Mouse (Mus musculus) G1E (cell line): ENCODE data around the gene Hoxb7. TPM values are rescaled to one million over a fixed set of nuclear protein-coding genes. Genes with fewer than 3 reads are reported as not detected.
A peak's percentile ranks its signal among the peaks of the same experiment; 100 is the strongest.

Experiments
- ATAC-seq: 2 replicates; pipeline ENCODE4 v1.8.0; 2016; ENCODE audit warnings: mild to moderate bottlenecking; ENCODE audit not compliant: insufficient number of reproducible peaks, poor library complexity, low FRiP score, severe bottlenecking; ENCODE audit errors: extremely low read depth
- DNase-seq: peaks from one replicate; pipeline ENCODE4 v3.0.0; 2012; ENCODE audit warnings: low spot score
- H3K27me3 ChIP-seq: 2 replicates; pipeline ENCODE4 v1.6.1; 2012; ENCODE audit warnings: mild to moderate bottlenecking, low read length, inconsistent platforms; ENCODE audit not compliant: insufficient read depth
- H3K36me3 ChIP-seq: replicated peaks from 2 replicates; pipeline ENCODE3; 2012; ENCODE audit warnings: mild to moderate bottlenecking, inconsistent platforms
- H3K4me1 ChIP-seq: 2 replicates; pipeline ENCODE4 v1.6.1; 2012; ENCODE audit warnings: low read depth, low read length, inconsistent platforms, mixed read lengths; ENCODE audit not compliant: insufficient read depth
- H3K4me3 ChIP-seq: 2 replicates; pipeline ENCODE4 v1.5.1; 2012; ENCODE audit warnings: low read depth, mild to moderate bottlenecking, inconsistent platforms, low read length, moderate library complexity, mixed read lengths
- H3K9me3 ChIP-seq: replicated peaks from 2 replicates; pipeline ENCODE4 v1.6.1; 2012; ENCODE audit warnings: inconsistent platforms
- CTCF ChIP-seq: IDR thresholded peaks from 2 replicates; pipeline ENCODE4 v1.5.1; 2012; ENCODE audit warnings: low read depth, low read length, inconsistent platforms, mixed read lengths
- GATA1 ChIP-seq: IDR thresholded peaks from 2 replicates; pipeline ENCODE4 v1.6.1; 2012; ENCODE audit warnings: borderline replicate concordance, low read length, inconsistent platforms, mixed read lengths
- GATA2 ChIP-seq: IDR thresholded peaks from 2 replicates; pipeline ENCODE4 v1.6.1; 2012; ENCODE audit warnings: low read depth, low read length, inconsistent platforms, borderline replicate concordance
- POLR2AphosphoS5 ChIP-seq: IDR thresholded peaks from 2 replicates; pipeline ENCODE4 v1.6.1; 2012; ENCODE audit warnings: low read depth, low read length, inconsistent platforms; ENCODE audit not compliant: insufficient replicate concordance
- TAL1 ChIP-seq: conservative IDR thresholded peaks from 2 replicates; pipeline ENCODE4 v1.6.1; 2012; ENCODE audit warnings: low read depth, low read length, inconsistent platforms, mixed read lengths
- polyA plus RNA-seq: library from polyadenylated mRNA; stranded (reverse); fragments of >175 nt; gene quantifications from 2 replicates; pipeline ENCODE4 v1.2.3, GENCODE M21; 2012
- total RNA-seq, 2 experiments: library from RNA; stranded (forward) in 1 of 2; stranded (reverse) in 1 of 2; fragments of 200-1000 nt in 1 of 2; fragments of >200 nt in 1 of 2; fragmentation: Nextera tagmentation in 1 of 2; gene quantifications; 2 replicates each; pipeline ENCODE4 v1.2.3; 2014 to 2017

The Hoxb7 gene
- total and polyA plus RNA-seq, 3 experiments = not detected

DNA sequence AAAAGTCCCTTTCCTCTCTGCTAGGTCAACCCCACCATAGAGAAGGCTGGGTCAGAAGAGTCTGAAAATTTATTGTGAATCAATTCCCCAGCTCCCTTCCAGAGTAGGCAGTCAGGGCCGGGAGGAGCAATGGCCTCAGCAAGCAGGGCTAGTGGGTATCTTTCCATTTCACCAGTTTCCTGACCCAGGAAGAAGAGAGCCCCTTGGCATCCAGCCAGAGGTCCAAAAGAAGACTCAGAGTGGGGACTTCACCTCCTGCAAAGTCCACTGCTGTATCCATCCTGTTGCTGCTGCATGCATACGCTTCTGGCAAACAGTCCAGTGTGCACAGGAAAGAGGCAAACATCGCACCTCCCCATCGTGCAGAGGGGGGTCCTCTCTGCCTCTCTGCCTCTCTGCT, 10.5 kb upstream of the Hoxb7 start:
- Histone ChIP-seq H3K9me3 (0 out of 2 replicates have a peak, but pooled peaks cover 2% of the 10 kb centered on the region), H3K4me3 (no peak overlapping the region), H3K36me3 (no peaks in the 10 kb centered on the region), H3K4me1 (no peaks in the 10 kb centered on the region), H3K27me3 (peaks cover 55% of the 10 kb centered on the region)
- TF ChIP-seq POLR2AphosphoS5 (no peak), TAL1 (no peak), CTCF (no peak), GATA1 (no peak), GATA2 (no peak)
- ATAC-seq = no peak
- no peak for DNase-seq

DNA sequence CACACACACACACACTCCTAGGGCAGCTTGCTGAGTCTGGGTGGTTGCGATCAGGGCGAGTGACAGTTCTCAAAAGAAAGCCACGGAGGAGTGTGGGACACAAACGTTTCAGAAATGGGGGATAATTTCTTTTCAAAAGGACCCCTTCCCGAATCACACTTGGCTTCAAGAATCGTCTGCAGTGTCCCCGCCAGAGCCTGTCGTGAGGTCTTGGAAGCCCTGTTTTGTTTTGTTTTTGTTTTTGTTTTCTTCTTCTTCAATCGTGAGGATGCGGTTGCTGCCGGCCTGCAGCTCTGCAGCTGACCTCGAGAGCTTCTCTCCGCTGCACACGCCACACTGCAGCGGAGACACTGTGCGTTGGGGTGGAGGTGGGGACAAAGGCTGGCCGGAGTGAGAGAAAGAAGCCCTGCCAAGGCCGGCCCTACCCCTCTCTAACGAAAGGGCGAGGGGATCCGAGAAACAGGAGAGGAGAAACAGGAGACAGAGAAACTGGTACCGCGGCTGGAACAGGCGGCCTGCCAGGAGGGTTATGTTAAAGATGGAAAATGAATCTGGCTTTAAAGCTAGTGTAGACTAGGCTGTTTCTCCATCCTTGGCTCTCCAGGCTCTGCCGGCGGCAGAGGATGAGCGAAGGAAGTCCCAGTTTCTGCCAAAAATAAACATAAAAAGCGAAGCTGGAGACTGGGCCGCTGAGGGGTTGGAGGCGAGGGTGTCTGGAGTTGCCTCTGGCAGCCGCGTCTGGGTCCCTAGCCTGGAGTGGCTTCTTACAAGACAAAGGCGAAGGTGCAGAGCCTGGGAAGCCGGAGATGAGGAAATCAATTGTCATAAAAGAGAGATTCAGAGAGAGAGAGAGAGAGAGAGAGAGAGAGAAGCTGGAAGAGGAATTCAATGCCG, 9.0 kb upstream of the Hoxb7 start:
- TF ChIP-seq GATA1 = no peak
- no peak for TF ChIP-seq CTCF
- TF ChIP-seq TAL1 = no peak
- TF ChIP-seq GATA2 = no peak
- TF ChIP-seq POLR2AphosphoS5 = no peak
- H3K36me3 ChIP-seq = no peaks in the 10 kb centered on the region
- no peak for ATAC-seq

DNA sequence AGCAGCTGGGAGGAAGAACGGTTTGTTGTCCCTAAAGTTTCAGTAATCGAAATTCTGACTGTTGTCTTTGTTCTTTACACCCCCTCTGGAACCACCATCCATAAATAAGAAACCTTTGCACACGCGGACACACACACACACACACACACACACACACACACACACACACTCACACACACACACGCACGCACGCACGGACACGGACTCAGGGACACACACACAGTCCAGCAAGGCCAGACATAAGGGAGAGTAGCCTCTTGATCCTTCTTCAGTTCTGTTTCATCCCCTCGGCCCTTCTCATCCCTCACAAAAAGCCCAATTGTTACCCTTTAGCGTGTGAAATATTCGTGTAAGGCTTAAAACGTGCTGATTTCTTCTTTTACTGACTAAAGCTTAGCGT, 8.1 kb upstream of the Hoxb7 start:
- Histone ChIP-seq H3K9me3 (no peaks in the 10 kb centered on the region), H3K4me1 (no peaks in the 10 kb centered on the region), H3K36me3 (no peaks in the 10 kb centered on the region), H3K4me3 (no peak overlapping the region), H3K27me3 (peaks cover 58% of the 10 kb centered on the region)
- DNase-seq (no peak), ATAC-seq (no peak)
- TF ChIP-seq CTCF = no peak
- no peak for TF ChIP-seq GATA1
- TF ChIP-seq POLR2AphosphoS5 = no peak
- TF ChIP-seq GATA2 = no peak
- no peak for TF ChIP-seq TAL1

More for the DNA sequence above, 9.0 kb upstream of the Hoxb7 start:
- Histone ChIP-seq H3K4me3 (no peak overlapping the region), H3K27me3 (peaks cover 54% of the 10 kb centered on the region), H3K9me3 (no peaks in the 10 kb centered on the region), H3K4me1 (no peaks in the 10 kb centered on the region)
- DNase-seq = no peak

GRCm38 (mm10) chr11:96278773-96279172, 7.7 kb upstream of the Hoxb7 start:
- peak; percentile 40 for TF ChIP-seq CTCF
- TF ChIP-seq POLR2AphosphoS5 = no peak
- TF ChIP-seq GATA2 = no peak
- no peak for TF ChIP-seq TAL1
- TF ChIP-seq GATA1 = no peak
- DNase-seq = peak; percentile 68
- Histone ChIP-seq H3K4me1 (no peaks in the 10 kb centered on the region), H3K4me3 (no peak overlapping the region), H3K36me3 (no peaks in the 10 kb centered on the region), H3K9me3 (no peaks in the 10 kb centered on the region), H3K27me3 (peaks cover 58% of the 10 kb centered on the region)
- ATAC-seq = no peak

GRCm38 (mm10) chr11:96279421-96280233, 6.8 kb upstream of the Hoxb7 start:
- DNase-seq = no peak
- no peaks in the 10 kb centered on the region for H3K4me1 ChIP-seq
- H3K9me3 ChIP-seq = no peaks in the 10 kb centered on the region
- TF ChIP-seq CTCF (no peak), GATA1 (no peak), GATA2 (no peak), TAL1 (no peak), POLR2AphosphoS5 (no peak)
- H3K4me3 ChIP-seq = no peak overlapping the region
- ATAC-seq = no peak
- H3K27me3 ChIP-seq = peaks cover 62% of the 10 kb centered on the region
- no peaks in the 10 kb centered on the region for H3K36me3 ChIP-seq

DNA sequence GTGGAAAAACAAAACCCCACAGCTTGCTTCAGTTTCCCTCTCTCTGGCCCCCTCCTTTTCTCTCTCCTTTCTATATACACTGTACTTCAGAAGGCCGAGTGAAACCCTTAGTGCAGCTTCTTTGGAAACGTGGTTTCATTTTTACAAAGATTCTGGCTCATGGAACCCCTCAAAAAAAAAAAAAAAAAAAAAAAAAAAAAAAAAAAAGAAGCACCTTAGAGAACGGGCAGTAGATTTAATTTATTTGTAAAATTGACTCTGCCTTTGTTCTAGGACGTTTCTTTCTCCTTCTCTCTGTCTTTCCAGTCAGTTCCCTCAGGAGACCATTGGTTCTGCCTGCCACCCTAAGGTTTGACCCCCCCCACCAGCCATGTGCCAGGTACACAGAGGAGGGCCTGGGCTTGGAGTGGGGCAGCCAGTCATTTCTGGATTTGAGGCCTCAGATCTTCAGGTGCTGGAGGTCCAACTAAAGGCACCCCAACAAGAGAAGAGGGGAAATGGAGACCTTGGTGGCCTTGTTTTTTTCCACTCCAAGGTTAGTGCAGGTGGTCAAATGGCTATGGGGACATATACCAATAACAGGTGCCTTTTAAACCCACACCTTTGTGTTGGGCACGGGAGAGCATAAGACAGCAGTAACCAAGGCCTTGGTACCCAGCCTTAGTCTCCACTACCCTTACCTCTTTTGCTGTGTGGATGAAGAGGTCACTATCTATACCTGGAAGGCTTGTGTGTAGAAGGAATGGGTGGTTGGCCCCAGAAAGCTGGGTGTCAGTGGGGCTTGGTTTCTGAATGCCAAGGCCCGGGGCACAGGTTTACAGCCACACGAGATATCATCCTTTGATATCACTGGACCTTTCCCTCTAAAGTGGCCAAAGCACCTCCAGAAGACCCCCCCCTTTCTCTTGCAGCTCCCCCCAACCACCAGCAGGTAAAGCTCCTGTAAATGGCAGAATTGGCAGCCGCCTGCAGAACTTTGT, 5.7 kb upstream of the Hoxb7 start:
- ATAC-seq (no peak), DNase-seq (no peak)
- no peaks in the 10 kb centered on the region for H3K9me3 ChIP-seq
- TF ChIP-seq POLR2AphosphoS5 (no peak), TAL1 (no peak)
- no peaks in the 10 kb centered on the region for H3K36me3 ChIP-seq
- no peaks in the 10 kb centered on the region for H3K4me1 ChIP-seq
- no peak overlapping the region for H3K4me3 ChIP-seq
- H3K27me3 ChIP-seq = peaks cover 72% of the 10 kb centered on the region
